In the genomic region with DNA sequence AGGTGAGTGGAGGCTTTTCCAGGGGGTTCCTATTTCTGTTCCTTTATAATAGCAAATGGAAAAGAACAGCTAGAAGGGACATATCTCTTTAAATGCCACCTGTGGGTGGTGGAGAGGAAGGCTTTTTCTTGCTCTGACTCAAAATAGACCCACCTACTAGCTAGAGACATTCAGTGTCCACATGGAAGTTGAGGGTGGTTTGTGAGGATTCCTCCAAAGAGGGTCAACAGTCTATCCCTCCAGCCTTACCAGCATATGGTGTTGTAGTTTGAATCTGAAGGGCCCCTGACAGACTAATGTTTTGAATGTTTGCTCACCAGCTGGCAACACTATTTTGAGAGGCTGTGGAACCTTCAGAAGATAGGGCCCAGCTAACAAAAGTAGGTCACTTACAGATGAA, we compare ENCODE assay signal across 19 mouse cellular contexts.
DNase-seq lines count a peak whose midpoint lies in the region; ATAC-seq lines count a peak whose summit lies in the region.
"Had no signal": no experiment of that assay in that cellular context is flagged by ENCODE, and none has a peak within 500 bp of the region (broad histone marks: within the 10 kb centered on the region; RNA-seq: fewer than 3 reads in every experiment).

No protein-coding gene starts in this region.

- intact Hi-C loops in left cerebral cortex, postnatal 4 days (cut with DNase I), result no loop called here
- intact Hi-C loops in left cerebral cortex, postnatal 14 days (cut with DNase I), result no loop called here

- no peak for ATAC-seq in activated CD4-positive, CD25-positive, alpha-beta regulatory T cell, adult 4 months
- ATAC-seq: forebrain, embryonic 13.5 days; hindbrain, embryonic 16.5 days had no signal

- DNase-seq in left cerebral cortex, adult 11 months (ENCODE audit: low spot score), result peak; percentile 11
- no peak for DNase-seq in left cerebral cortex, postnatal 4 days
- peak; percentile 31 to 65 for DNase-seq in frontal cortex, postnatal 36 days (ENCODE audit: low spot score in 2 of 2)
- DNase-seq in left cerebral cortex, postnatal 14 days (ENCODE audit: low spot score in 2 of 2), result peak; percentile 18 to 24
- peak; percentile 71 for DNase-seq in telencephalon, adult 2 months (ENCODE audit: low read depth, low spot score)
- DNase-seq: adrenal gland, adult 2 months; adrenal gland, postnatal 36 days; B cell, adult 2 months; cerebellum, adult 9-10 months; cerebellum, postnatal 36 days; gastrocnemius, postnatal 10 days; heart, postnatal 14 days; kidney, adult 2 months; kidney, postnatal 4 days; lung, postnatal 36 days; thymus, postnatal 4 days had no signal
